Mouse (Mus musculus) heart, embryonic 16.5 days (tissue): ENCODE measurements around the gene Setd1b. TPM values are rescaled to one million over a fixed set of nuclear protein-coding genes. Genes with fewer than 3 reads are reported as not detected.
"Not testable (repeated sequence)": the region's sequence is repeated elsewhere in the genome, so short reads cannot be mapped to it uniquely, and the experiment has no call there.

Experiments used
- ATAC-seq: fragments of 200-750 bp; cut with Nextera tagmentation; replicated peaks from 2 replicates; pipeline ENCODE4 v1.8.0; 2017; ENCODE audit warnings: moderate number of reproducible peaks; ENCODE audit not compliant: insufficient read depth, low FRiP score; ENCODE audit errors: extremely low read depth
- H3K27ac ChIP-seq: fragments of 300-500 bp; sonication (generic); 2 replicates; pipeline ENCODE4 v1.5.1; 2014; ENCODE audit warnings: mild to moderate bottlenecking, low read length, control low read depth, moderate library complexity
- H3K27me3 ChIP-seq: fragments of 300-500 bp; sonication (generic); 2 replicates; pipeline ENCODE4 v1.6.1; 2014; ENCODE audit warnings: low read length, mixed read lengths; ENCODE audit not compliant: control insufficient read depth, insufficient read depth
- H3K36me3 ChIP-seq: fragments of 300-500 bp; sonication (generic); 2 replicates; pipeline ENCODE4 v1.6.1; 2014; ENCODE audit not compliant: control insufficient read depth, insufficient read depth
- H3K4me1 ChIP-seq: fragments of 300-500 bp; sonication (generic); 2 replicates; pipeline ENCODE4 v1.6.1; 2014; ENCODE audit warnings: low read length, mixed read lengths; ENCODE audit not compliant: control insufficient read depth, insufficient read depth
- H3K4me2 ChIP-seq: fragments of 300-500 bp; sonication (generic); 2 replicates; pipeline ENCODE4 v1.6.1; 2014; ENCODE audit warnings: low read depth, mild to moderate bottlenecking, control low read depth, low read length
- H3K4me3 ChIP-seq: fragments of 300-500 bp; sonication (generic); 2 replicates; pipeline ENCODE4 v1.5.1; 2014; ENCODE audit warnings: mild to moderate bottlenecking, control low read depth, low read length
- H3K9ac ChIP-seq: fragments of 300-500 bp; sonication (generic); 2 replicates; pipeline ENCODE4 v1.6.1; 2014; ENCODE audit warnings: low read length, control low read depth
- H3K9me3 ChIP-seq: fragments of 300-500 bp; sonication (generic); replicated peaks from 2 replicates; pipeline ENCODE4 v1.6.1; 2016; ENCODE audit warnings: low read length; ENCODE audit not compliant: control insufficient read depth
- WGBS: fragments of 180-500 bp; shearing (Covaris S2); extraction: QIAGEN DNeasy Blood & Tissue Kit; methylation state at CpG from one replicate; pipeline ENCODE4 v1.1.7; 2014; 5-methylcytosine and 5-hydroxymethylcytosine counted together
- polyA plus RNA-seq: library from polyadenylated mRNA; unstranded; fragments of >200 nt; fragmentation: Nextera tagmentation; extraction: Ambion mirVana; gene quantifications from 2 replicates; pipeline ENCODE4 v1.2.1, GENCODE M21; 2015

Setd1b gene
- polyA plus RNA-seq, 1 experiment from 2014 or later = 6.5 TPM

DNA sequence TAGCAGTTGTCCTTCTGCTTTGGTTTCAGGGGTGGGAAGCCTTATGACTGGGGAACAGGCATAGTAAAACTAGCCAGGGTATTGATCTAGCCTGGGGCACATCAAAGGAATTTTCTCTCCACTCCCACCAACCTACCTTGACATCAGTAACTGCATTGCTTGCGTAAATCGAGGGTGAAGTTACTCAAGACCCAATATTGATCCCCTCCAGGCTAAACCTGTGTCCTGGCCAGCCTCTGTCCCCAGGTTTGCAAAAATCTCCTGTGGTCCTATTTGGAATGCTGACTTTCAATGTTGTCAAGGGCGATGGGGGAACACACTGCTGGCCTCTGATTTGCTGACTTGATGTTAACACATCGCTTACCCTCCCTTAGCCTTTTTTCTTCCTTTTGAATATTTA is 54.8 kb downstream of the Setd1b start:
- Histone ChIP-seq H3K9me3 (no peaks in the 10 kb centered on the region), H3K27ac (no peak overlapping the region), H3K4me1 (no peaks in the 10 kb centered on the region), H3K27me3 (no peaks in the 10 kb centered on the region), H3K36me3 (no peaks in the 10 kb centered on the region), H3K4me2 (no peak overlapping the region), H3K9ac (no peak overlapping the region), H3K4me3 (no peak overlapping the region)
- no peak for ATAC-seq
- 75% methylated on average over 4 of the region's 4 CpGs for WGBS

DNA sequence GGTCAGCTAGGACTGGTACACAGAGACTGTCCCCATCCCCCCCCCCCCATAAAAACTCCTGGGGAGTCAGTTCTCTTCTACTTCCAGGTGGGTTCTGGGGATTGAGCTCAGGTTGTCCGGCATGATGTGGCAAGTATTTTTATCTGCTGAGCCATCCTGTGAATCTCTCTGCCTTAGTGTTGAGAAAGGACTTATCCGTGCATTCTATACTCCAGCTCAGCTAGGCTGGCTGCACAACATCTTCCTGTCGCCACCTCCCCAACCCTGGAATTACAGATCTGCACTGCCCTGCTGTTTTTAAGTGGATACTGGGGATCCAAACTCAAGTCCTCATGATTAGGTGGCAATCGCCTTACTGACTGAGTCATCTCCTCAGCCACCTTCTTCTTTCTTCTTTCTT is 56.5 kb downstream of the Setd1b start:
- Histone ChIP-seq H3K36me3 (no peaks in the 10 kb centered on the region), H3K4me3 (no peak overlapping the region), H3K9ac (no peak overlapping the region), H3K27ac (no peak overlapping the region), H3K9me3 (no peaks in the 10 kb centered on the region), H3K4me1 (no peaks in the 10 kb centered on the region), H3K27me3 (no peaks in the 10 kb centered on the region), H3K4me2 (no peak overlapping the region)
- ATAC-seq = no peak
- WGBS = 64% methylated on average over 4 of the region's 4 CpGs

DNA sequence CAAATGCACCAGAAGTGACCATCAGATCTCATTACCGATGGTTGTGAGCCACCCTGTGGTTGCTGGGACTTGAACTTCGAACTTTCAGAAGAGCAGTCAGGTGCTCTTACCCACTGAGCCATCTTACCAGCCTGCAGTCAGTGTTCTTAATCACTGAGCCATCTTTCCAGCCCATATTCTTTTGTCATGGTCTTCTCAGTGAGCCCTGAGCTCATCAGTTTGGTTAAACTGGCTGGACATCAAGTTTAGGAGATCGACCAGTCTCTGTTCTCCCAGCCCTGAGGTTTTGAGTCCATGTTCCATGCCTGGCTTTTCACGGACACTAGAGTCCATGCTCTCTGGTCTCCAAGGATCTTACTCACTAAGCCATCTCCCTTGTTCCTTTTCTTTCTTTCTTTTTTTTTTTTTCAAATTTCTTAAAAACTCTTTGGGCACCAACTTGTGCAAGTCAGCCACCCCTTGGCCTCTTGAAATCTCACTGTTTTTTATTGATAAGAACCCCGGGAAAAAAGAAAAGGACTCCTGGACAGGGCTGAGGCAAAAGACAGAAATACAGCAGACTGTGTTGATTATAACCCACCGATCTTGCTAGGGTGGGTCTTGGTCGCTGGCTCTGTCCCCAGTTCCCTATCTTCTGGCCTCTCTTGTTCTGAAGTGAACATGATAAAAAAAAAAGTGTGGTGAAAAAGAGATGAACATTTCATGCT is 59.0 kb downstream of the Setd1b start:
- H3K4me3 ChIP-seq, H3K4me1 ChIP-seq, H3K36me3 ChIP-seq, ATAC-seq, H3K27me3 ChIP-seq, H3K9ac ChIP-seq, H3K27ac ChIP-seq, H3K9me3 ChIP-seq, H3K4me2 ChIP-seq: not testable (repeated sequence)
- 82% methylated on average over 5 of the region's 7 CpGs for whole genome bisulfite sequencing

DNA sequence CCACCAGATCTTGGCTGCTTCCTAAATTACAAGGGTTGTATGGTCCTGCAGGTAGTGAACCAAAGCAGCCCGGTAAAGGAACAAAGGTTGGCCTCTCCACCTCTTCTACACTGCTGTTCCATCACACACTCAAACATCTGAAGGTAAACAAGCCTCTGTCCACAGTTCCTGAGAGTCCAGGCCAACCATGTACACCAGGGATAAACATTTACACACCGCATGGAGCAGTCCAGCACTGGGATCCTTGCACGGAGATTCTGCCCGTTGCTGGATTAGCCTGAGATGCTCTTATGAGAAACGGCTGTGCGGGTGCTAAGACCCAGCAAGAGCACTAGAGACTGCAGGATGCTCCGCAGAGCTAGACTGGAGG is 59.5 kb downstream of the Setd1b start:
- no peaks in the 10 kb centered on the region for H3K9me3 ChIP-seq
- no peaks in the 10 kb centered on the region for H3K4me1 ChIP-seq
- no peak overlapping the region for H3K9ac ChIP-seq
- no peak for ATAC-seq
- no peaks in the 10 kb centered on the region for H3K27me3 ChIP-seq
- H3K4me3 ChIP-seq = no peak overlapping the region
- no peak overlapping the region for H3K4me2 ChIP-seq
- H3K36me3 ChIP-seq = no peaks in the 10 kb centered on the region
- 74% methylated on average over 7 of the region's 7 CpGs for WGBS
- no peak overlapping the region for H3K27ac ChIP-seq

DNA sequence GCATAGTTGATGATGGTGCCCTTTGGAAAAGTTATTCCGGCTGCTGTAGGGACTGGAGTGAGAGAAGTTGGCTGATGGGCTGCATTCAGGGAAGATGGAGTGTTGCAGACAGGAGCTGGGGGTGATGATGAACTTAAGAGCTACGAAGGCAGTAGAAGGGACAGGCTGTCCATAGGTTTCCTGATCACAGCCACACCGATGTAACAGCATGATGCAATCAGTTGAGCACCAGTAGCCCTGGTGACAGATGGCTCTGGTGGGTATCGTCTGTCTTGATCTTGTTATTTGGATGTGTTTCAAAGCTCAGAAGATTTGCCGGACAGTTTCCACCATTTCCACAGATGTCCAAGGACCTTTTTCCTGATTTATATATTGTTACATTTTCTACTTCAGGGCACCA is 60.0 kb downstream of the Setd1b start:
- ATAC-seq = no peak
- 58% methylated on average over 5 of the region's 5 CpGs for WGBS

DNA sequence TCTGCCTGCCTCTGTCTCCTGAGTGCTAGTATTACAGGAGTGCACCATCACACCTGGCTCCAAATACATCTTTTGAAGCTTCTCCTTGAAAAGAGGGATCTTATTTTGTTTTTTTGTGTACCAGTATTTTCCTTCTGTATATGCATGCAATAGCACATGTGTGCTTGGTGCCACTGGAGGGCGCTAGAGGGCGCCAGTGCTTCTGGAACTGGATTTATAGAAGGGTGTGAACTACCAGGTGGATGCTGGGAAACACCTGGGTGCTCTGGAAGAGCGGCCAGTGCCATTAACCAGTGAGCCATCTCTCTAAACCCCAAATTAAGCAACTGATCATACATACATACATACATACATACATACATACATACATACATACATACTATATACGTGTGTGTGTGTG is 60.8 kb downstream of the Setd1b start:
- H3K36me3 ChIP-seq, H3K27me3 ChIP-seq, H3K27ac ChIP-seq, H3K4me3 ChIP-seq, ATAC-seq, H3K9ac ChIP-seq, H3K4me1 ChIP-seq, H3K9me3 ChIP-seq, H3K4me2 ChIP-seq: not testable (repeated sequence)
- WGBS = 46% methylated on average over 4 of the region's 4 CpGs

More for the DNA sequence above, 60.0 kb downstream of the Setd1b start:
- no peaks in the 10 kb centered on the region for H3K27me3 ChIP-seq
- H3K9me3 ChIP-seq = no peaks in the 10 kb centered on the region
- H3K4me2 ChIP-seq = no peak overlapping the region
- no peaks in the 10 kb centered on the region for H3K4me1 ChIP-seq
- H3K27ac ChIP-seq = no peak overlapping the region
- H3K36me3 ChIP-seq = no peaks in the 10 kb centered on the region
- H3K4me3 ChIP-seq = no peak overlapping the region
- no peak overlapping the region for H3K9ac ChIP-seq

DNA sequence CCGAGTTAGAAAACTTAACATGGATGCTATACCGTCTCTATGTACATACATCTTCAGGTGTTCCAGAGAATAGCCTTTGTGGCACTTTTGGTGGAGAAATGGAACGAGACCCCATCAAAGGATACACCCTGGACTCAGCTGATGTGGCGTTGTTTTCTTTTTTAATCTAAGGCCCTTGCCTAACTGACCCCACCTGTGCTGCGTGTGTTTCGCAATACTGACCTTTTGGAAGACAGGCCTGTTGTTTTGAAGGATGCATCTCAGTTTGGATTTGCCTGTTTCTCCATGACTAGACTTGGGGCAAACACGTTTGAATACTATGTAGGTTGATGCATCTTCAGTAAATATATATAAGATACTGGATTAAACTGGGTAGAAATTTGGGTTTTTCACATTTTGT is 61.6 kb downstream of the Setd1b start:
- not testable (repeated sequence) for H3K9me3 ChIP-seq, H3K27me3 ChIP-seq, H3K4me3 ChIP-seq, H3K27ac ChIP-seq, H3K9ac ChIP-seq, H3K4me2 ChIP-seq, H3K36me3 ChIP-seq, ATAC-seq, H3K4me1 ChIP-seq
- 79% methylated on average over 7 of the region's 7 CpGs for WGBS

Other genes with a start within 250 kb of the Setd1b start
- gene Kdm2b, start 152.4 kb upstream of the Setd1b start, polyA plus RNA-seq = 26.8 and 27.3 TPM in 2 replicates
- 16.8 and 19.1 TPM in 2 replicates for gene Orai1, start 127.1 kb upstream of the Setd1b start, polyA plus RNA-seq
- 0.37 and 1.5 TPM in 2 replicates for gene Morn3, start 95.2 kb upstream of the Setd1b start, polyA plus RNA-seq
- gene Tmem120b, start 73.8 kb upstream of the Setd1b start, polyA plus RNA-seq = 14.6 and 14.9 TPM in 2 replicates
- 2.2 and 2.4 TPM in 2 replicates for gene Rhof, start 9.5 kb upstream of the Setd1b start, polyA plus RNA-seq
- 60.0 and 63.8 TPM in 2 replicates for gene Psmd9, start 27.2 kb downstream of the Setd1b start, polyA plus RNA-seq
- 0.20 and 0.46 TPM in 2 replicates for gene Hpd, start 40.5 kb downstream of the Setd1b start, polyA plus RNA-seq
- 3.1 and 3.7 TPM in 2 replicates for gene Wdr66, start 109.9 kb downstream of the Setd1b start, polyA plus RNA-seq
- 14.8 and 15.5 TPM in 2 replicates for gene Bcl7a, start 201.6 kb downstream of the Setd1b start, polyA plus RNA-seq